Mouse (Mus musculus) intestine, embryonic 16.5 days (tissue): ENCODE results near the gene Phldb2. TPM values are rescaled to one million over a fixed set of nuclear protein-coding genes. Genes with fewer than 3 reads are reported as not detected.

Experiments used
- ATAC-seq: fragments of 200-750 bp; cut with Nextera tagmentation; 2 replicates; pipeline ENCODE4 v1.8.0; 2017; ENCODE audit warnings: moderate TSS enrichment, moderate library complexity
- H3K27ac ChIP-seq: fragments of 300-500 bp; sonication (generic); 2 replicates; pipeline ENCODE4 v1.5.1; 2014; ENCODE audit warnings: mild to moderate bottlenecking, low read length
- H3K27me3 ChIP-seq: fragments of 300-500 bp; sonication (generic); replicated peaks from 2 replicates; pipeline ENCODE4 v1.6.1; 2014; ENCODE audit warnings: low read length, control low read depth, mixed read lengths; ENCODE audit not compliant: control insufficient read depth, insufficient read depth
- H3K36me3 ChIP-seq: fragments of 300-500 bp; sonication (generic); 2 replicates; pipeline ENCODE4 v1.6.1; 2014; ENCODE audit warnings: low read length, control low read depth; ENCODE audit not compliant: control insufficient read depth, insufficient read depth
- H3K4me1 ChIP-seq: fragments of 300-500 bp; sonication (generic); 2 replicates; pipeline ENCODE4 v1.6.1; 2014; ENCODE audit warnings: low read length, control low read depth, mixed read lengths; ENCODE audit not compliant: control insufficient read depth, insufficient read depth
- H3K4me2 ChIP-seq: fragments of 300-500 bp; sonication (generic); 2 replicates; pipeline ENCODE4 v1.6.1; 2014; ENCODE audit warnings: low read depth, low read length, control low read depth
- H3K4me3 ChIP-seq: fragments of 300-500 bp; sonication (generic); 2 replicates; pipeline ENCODE4 v1.5.1; 2014; ENCODE audit warnings: mild to moderate bottlenecking, low read length
- H3K9ac ChIP-seq: fragments of 300-500 bp; sonication (generic); 2 replicates; pipeline ENCODE4 v1.6.1; 2014; ENCODE audit warnings: low read depth, low read length
- H3K9me3 ChIP-seq: fragments of 300-500 bp; sonication (generic); 2 replicates; pipeline ENCODE4 v1.6.1; 2016; ENCODE audit warnings: low read length, control low read depth; ENCODE audit not compliant: control insufficient read depth
- WGBS: fragments of 180-500 bp; shearing (Covaris S2); extraction: QIAGEN DNeasy Blood & Tissue Kit; methylation state at CpG from one replicate; pipeline ENCODE4 v1.1.7; 2014; 5-methylcytosine and 5-hydroxymethylcytosine counted together
- polyA plus RNA-seq: library from polyadenylated mRNA; unstranded; fragments of >200 nt; fragmentation: Nextera tagmentation; extraction: Ambion mirVana; gene quantifications from 2 replicates; pipeline ENCODE4 v1.2.1, GENCODE M21; 2015

The Phldb2 gene
- polyA plus RNA-seq, 1 experiment from 2014 or later, result 20.7 TPM

- H3K36me3 ChIP-seq, result no peaks in the 10 kb centered on the region; the same call in 1 of the 2 replicates
These were observed 194.6 kb downstream of the Phldb2 start for GRCm38 (mm10) chr16:45758726-45759269.

GRCm38 (mm10) chr16:45757421-45758078, 195.8 kb downstream of the Phldb2 start:
- H3K9me3 ChIP-seq, result no peaks in the 10 kb centered on the region
- no peak overlapping the region for H3K4me2 ChIP-seq
- H3K4me3 ChIP-seq, result no peak overlapping the region
- no peaks in the 10 kb centered on the region; the same call in 1 of the 2 replicates for H3K36me3 ChIP-seq
- no peaks in the 10 kb centered on the region for H3K4me1 ChIP-seq
- peak; percentile 48 for ATAC-seq
- 82% methylated on average over 12 of the region's 12 CpGs for WGBS
- H3K27me3 ChIP-seq, result no peaks in the 10 kb centered on the region
- H3K9ac ChIP-seq, result no peak overlapping the region
- H3K27ac ChIP-seq, result peak overlapping the region; percentile 38; the same call in 1 of the 2 replicates

More at GRCm38 (mm10) chr16:45758726-45759269, 194.6 kb downstream of the Phldb2 start:
- 86% methylated on average over 9 of the region's 9 CpGs for WGBS
- no peaks in the 10 kb centered on the region for H3K4me1 ChIP-seq
- no peak overlapping the region for H3K4me3 ChIP-seq
- H3K27ac ChIP-seq, result no peak overlapping the region
- H3K4me2 ChIP-seq, result no peak overlapping the region
- H3K27me3 ChIP-seq, result no peaks in the 10 kb centered on the region
- no peaks in the 10 kb centered on the region for H3K9me3 ChIP-seq
- no peak overlapping the region for H3K9ac ChIP-seq
- no peak for ATAC-seq

GRCm38 (mm10) chr16:45756855-45757254, 196.5 kb downstream of the Phldb2 start:
- H3K4me2 ChIP-seq, result no peak overlapping the region

GRCm38 (mm10) chr16:45743591-45744144, 209.7 kb downstream of the Phldb2 start:
- no peak overlapping the region for H3K4me3 ChIP-seq
- ATAC-seq, result no peak
- H3K9ac ChIP-seq, result no peak overlapping the region
- no peak overlapping the region for H3K27ac ChIP-seq
- H3K27me3 ChIP-seq, result no peaks in the 10 kb centered on the region
- peaks cover 12% of the 10 kb centered on the region; the same call in 1 of the 2 replicates for H3K4me1 ChIP-seq
- no peaks in the 10 kb centered on the region for H3K9me3 ChIP-seq
- 59% methylated on average over 4 of the region's 4 CpGs for WGBS
- no peak overlapping the region for H3K4me2 ChIP-seq
- H3K36me3 ChIP-seq, result no peaks in the 10 kb centered on the region

More at GRCm38 (mm10) chr16:45756855-45757254, 196.5 kb downstream of the Phldb2 start:
- ATAC-seq, result peak; percentile 65; the same call in 1 of the 2 replicates
- Histone ChIP-seq H3K9ac (no peak overlapping the region), H3K4me3 (no peak overlapping the region), H3K27me3 (no peaks in the 10 kb centered on the region), H3K4me1 (no peaks in the 10 kb centered on the region), H3K9me3 (no peaks in the 10 kb centered on the region), H3K36me3 (peaks cover 3% of the 10 kb centered on the region; the same call in 1 of the 2 replicates), H3K27ac (no peak overlapping the region)
- 38% methylated on average over 9 of the region's 9 CpGs for WGBS

- no peaks in the 10 kb centered on the region for H3K27me3 ChIP-seq
- no peaks in the 10 kb centered on the region for H3K9me3 ChIP-seq
- H3K4me3 ChIP-seq, result peak within 1 kb of the TSS; percentile 84
- WGBS, result under 1% methylated on average over 51 of the region's 51 CpGs
- peak within 1 kb of the TSS; percentile 91 for H3K27ac ChIP-seq
- peak; percentile 99 for ATAC-seq
- peak within 1 kb of the TSS; percentile 61 for H3K4me2 ChIP-seq
- peak within 1 kb of the TSS; percentile 96 for H3K9ac ChIP-seq
- H3K36me3 ChIP-seq, result no peaks in the 10 kb centered on the region
- H3K4me1 ChIP-seq, result peaks cover 12% of the 10 kb centered on the region; the same call in 1 of the 2 replicates
These were observed 210.6 kb downstream of the Phldb2 start, which contains the start of gene Abhd10 for GRCm38 (mm10) chr16:45742615-45743476. TSS of gene Abhd10 (minus strand) at chr16:45742955.

- no peak overlapping the region for H3K4me3 ChIP-seq
- H3K9ac ChIP-seq, result no peak overlapping the region
- 83% methylated on average over 8 of the region's 8 CpGs for WGBS
- H3K4me2 ChIP-seq, result no peak overlapping the region
- H3K36me3 ChIP-seq, result peaks cover 3% of the 10 kb centered on the region; the same call in 1 of the 2 replicates
- H3K9me3 ChIP-seq, result no peaks in the 10 kb centered on the region
- H3K4me1 ChIP-seq, result peaks cover 6% of the 10 kb centered on the region; the same call in 1 of the 2 replicates
- H3K27me3 ChIP-seq, result no peaks in the 10 kb centered on the region
- H3K27ac ChIP-seq, result no peak overlapping the region
- ATAC-seq, result no peak
These were observed 215.5 kb downstream of the Phldb2 start for GRCm38 (mm10) chr16:45737880-45738279.

GRCm38 (mm10) chr16:45736724-45737123, 216.7 kb downstream of the Phldb2 start:
- peaks cover 6% of the 10 kb centered on the region; the same call in 1 of the 2 replicates for H3K4me1 ChIP-seq
- WGBS, result 93% methylated on average over 3 of the region's 3 CpGs
- peaks cover 4% of the 10 kb centered on the region; the same call in 1 of the 2 replicates for H3K36me3 ChIP-seq
- no peak overlapping the region for H3K9ac ChIP-seq
- no peak overlapping the region for H3K4me3 ChIP-seq
- no peak overlapping the region for H3K27ac ChIP-seq
- H3K4me2 ChIP-seq, result no peak overlapping the region
- no peaks in the 10 kb centered on the region for H3K9me3 ChIP-seq
- ATAC-seq, result no peak
- no peaks in the 10 kb centered on the region for H3K27me3 ChIP-seq

GRCm38 (mm10) chr16:45729163-45729562, 224.2 kb downstream of the Phldb2 start:
- WGBS, result 80% methylated on average over 5 of the region's 5 CpGs
- Histone ChIP-seq H3K4me1 (peaks cover 3% of the 10 kb centered on the region), H3K9me3 (no peaks in the 10 kb centered on the region), H3K9ac (no peak overlapping the region), H3K36me3 (peaks cover 8% of the 10 kb centered on the region; the same call in 1 of the 2 replicates), H3K27me3 (no peaks in the 10 kb centered on the region), H3K27ac (no peak overlapping the region), H3K4me3 (no peak overlapping the region), H3K4me2 (no peak overlapping the region)
- no peak for ATAC-seq

- Histone ChIP-seq H3K27ac (no peak overlapping the region), H3K27me3 (no peaks in the 10 kb centered on the region), H3K9ac (peak overlapping the region; percentile 64), H3K4me3 (peak overlapping the region; percentile 54), H3K36me3 (peaks cover 2% of the 10 kb centered on the region; the same call in 1 of the 2 replicates), H3K9me3 (no peaks in the 10 kb centered on the region), H3K4me1 (peaks cover 7% of the 10 kb centered on the region), H3K4me2 (peak overlapping the region; percentile 90)
- peak; percentile 54 for ATAC-seq
- WGBS, result 3% methylated on average over 10 of the region's 10 CpGs
These were observed 228.7 kb downstream of the Phldb2 start for GRCm38 (mm10) chr16:45724742-45725102.
